Comparison of ENCODE assay signal across 23 mouse cellular contexts in genomic region chr10:76155911-76156310, GRCm38 (mm10). TPM values are rescaled to one million over a fixed set of nuclear protein-coding genes. Genes with fewer than 3 reads are reported as not detected.
"Had no signal": no experiment of that assay in that cellular context is flagged by ENCODE, and none has a peak within 500 bp of the region (broad histone marks: within the 10 kb centered on the region; RNA-seq: fewer than 3 reads in every experiment).

No protein-coding gene starts in this region.

- H3K9me3 ChIP-seq: lung, embryonic 15.5 days; megakaryocyte, embryonic 14.5 days; midbrain, embryonic 13.5 days; midbrain, embryonic 15.5 days; neural tube, embryonic 12.5 days had no signal

- H3K4me3 ChIP-seq: lung, embryonic 15.5 days; megakaryocyte, embryonic 14.5 days; midbrain, embryonic 13.5 days; midbrain, embryonic 15.5 days; neural tube, embryonic 12.5 days had no signal

- H3K4me2 ChIP-seq: lung, embryonic 15.5 days; midbrain, embryonic 11.5 days; midbrain, embryonic 13.5 days; midbrain, embryonic 15.5 days; neural tube, embryonic 12.5 days had no signal

- H3K27me3 ChIP-seq: lung, embryonic 15.5 days; midbrain, embryonic 13.5 days; midbrain, embryonic 15.5 days; neural tube, embryonic 12.5 days had no signal

- H3K27ac ChIP-seq: lung, embryonic 15.5 days; macrophage; midbrain, embryonic 13.5 days; midbrain, embryonic 15.5 days; neural tube, embryonic 12.5 days had no signal

- DNase-seq: lung, adult 2 months; lung, postnatal 14 days; lung, postnatal 36 days; right cerebral cortex, postnatal 14 days; spleen, adult 18-20 months; thymus, adult 2 months; thymus, postnatal 25 days; thymus, postnatal 4 days had no signal

- ATAC-seq: lung, postnatal 0 days; midbrain, embryonic 13.5 days; midbrain, embryonic 15.5 days had no signal

- H3K9ac ChIP-seq: lung, embryonic 15.5 days; midbrain, embryonic 13.5 days; midbrain, embryonic 15.5 days; neural tube, embryonic 12.5 days had no signal

- H3K4me1 ChIP-seq: lung, embryonic 15.5 days; megakaryocyte, embryonic 14.5 days; midbrain, embryonic 13.5 days; midbrain, embryonic 15.5 days; neural tube, embryonic 12.5 days had no signal

- H3K36me3 ChIP-seq: lung, embryonic 15.5 days; midbrain, embryonic 13.5 days; midbrain, embryonic 15.5 days; neural tube, embryonic 12.5 days had no signal

RNA-seq across cellular contexts. Expression of gene Slc5a4a, which starts 8.7 kb away (rescaled TPM):
- total RNA-seq: megakaryocyte progenitor cell, adult 5-6 weeks; midbrain, postnatal 0 days; monocyte, adult 5-6 weeks; neutrophil, adult 5-6 weeks had no signal
- polyA plus RNA-seq: lung, adult 2 months; lung, embryonic 15.5 days; lung, postnatal 0 days; macrophage; midbrain, embryonic 11.5 days; neural tube, embryonic 12.5 days; stomach, embryonic 14.5 days; stomach, embryonic 16.5 days; thymus, adult 2 months; urinary bladder, adult 2 months had no signal

RNA-seq across cellular contexts. Expression of gene Slc5a4b, which starts 45.1 kb away (rescaled TPM):
- total RNA-seq: megakaryocyte progenitor cell, adult 5-6 weeks; midbrain, postnatal 0 days; monocyte, adult 5-6 weeks; neutrophil, adult 5-6 weeks had no signal
- polyA plus RNA-seq: lung, adult 2 months; lung, embryonic 15.5 days; macrophage; midbrain, embryonic 11.5 days; midbrain, embryonic 13.5 days; midbrain, embryonic 15.5 days; neural tube, embryonic 12.5 days; stomach, embryonic 14.5 days; urinary bladder, adult 2 months had no signal
